Mouse (Mus musculus) G1E (cell line): Measurements from ENCODE around the gene Ccnd1. TPM values are rescaled to one million over a fixed set of nuclear protein-coding genes. Genes with fewer than 3 reads are reported as not detected.
A peak's percentile ranks its signal among the peaks of the same experiment; 100 is the strongest.
"Not testable (repeated sequence)": the region's sequence is repeated elsewhere in the genome, so short reads cannot be mapped to it uniquely, and the experiment has no call there.

Source experiments
- ATAC-seq: 2 replicates; pipeline ENCODE4 v1.8.0; 2016; ENCODE audit warnings: mild to moderate bottlenecking; ENCODE audit not compliant: insufficient number of reproducible peaks, poor library complexity, low FRiP score, severe bottlenecking; ENCODE audit errors: extremely low read depth
- DNase-seq: peaks from one replicate; pipeline ENCODE4 v3.0.0; 2012; ENCODE audit warnings: low spot score
- H3K27me3 ChIP-seq: 2 replicates; pipeline ENCODE4 v1.6.1; 2012; ENCODE audit warnings: mild to moderate bottlenecking, low read length, inconsistent platforms; ENCODE audit not compliant: insufficient read depth
- H3K36me3 ChIP-seq: replicated peaks from 2 replicates; pipeline ENCODE3; 2012; ENCODE audit warnings: mild to moderate bottlenecking, inconsistent platforms
- H3K4me1 ChIP-seq: 2 replicates; pipeline ENCODE4 v1.6.1; 2012; ENCODE audit warnings: low read depth, low read length, inconsistent platforms, mixed read lengths; ENCODE audit not compliant: insufficient read depth
- H3K4me3 ChIP-seq: 2 replicates; pipeline ENCODE4 v1.5.1; 2012; ENCODE audit warnings: low read depth, mild to moderate bottlenecking, inconsistent platforms, low read length, moderate library complexity, mixed read lengths
- H3K9me3 ChIP-seq: replicated peaks from 2 replicates; pipeline ENCODE4 v1.6.1; 2012; ENCODE audit warnings: inconsistent platforms
- CTCF ChIP-seq: IDR thresholded peaks from 2 replicates; pipeline ENCODE4 v1.5.1; 2012; ENCODE audit warnings: low read depth, low read length, inconsistent platforms, mixed read lengths
- GATA1 ChIP-seq: IDR thresholded peaks from 2 replicates; pipeline ENCODE4 v1.6.1; 2012; ENCODE audit warnings: borderline replicate concordance, low read length, inconsistent platforms, mixed read lengths
- GATA2 ChIP-seq: IDR thresholded peaks from 2 replicates; pipeline ENCODE4 v1.6.1; 2012; ENCODE audit warnings: low read depth, low read length, inconsistent platforms, borderline replicate concordance
- POLR2AphosphoS5 ChIP-seq: IDR thresholded peaks from 2 replicates; pipeline ENCODE4 v1.6.1; 2012; ENCODE audit warnings: low read depth, low read length, inconsistent platforms; ENCODE audit not compliant: insufficient replicate concordance
- TAL1 ChIP-seq: conservative IDR thresholded peaks from 2 replicates; pipeline ENCODE4 v1.6.1; 2012; ENCODE audit warnings: low read depth, low read length, inconsistent platforms, mixed read lengths
- polyA plus RNA-seq: library from polyadenylated mRNA; stranded (reverse); fragments of >175 nt; gene quantifications from 2 replicates; pipeline ENCODE4 v1.2.3, GENCODE M21; 2012
- total RNA-seq, 2 experiments: library from RNA; stranded (forward) in 1 of 2; stranded (reverse) in 1 of 2; fragments of 200-1000 nt in 1 of 2; fragments of >200 nt in 1 of 2; fragmentation: Nextera tagmentation in 1 of 2; gene quantifications; 2 replicates each; pipeline ENCODE4 v1.2.3; 2014 to 2017

Gene Ccnd1
- total and polyA plus RNA-seq, 3 experiments, result 0.22 TPM; not detected in 2

DNA sequence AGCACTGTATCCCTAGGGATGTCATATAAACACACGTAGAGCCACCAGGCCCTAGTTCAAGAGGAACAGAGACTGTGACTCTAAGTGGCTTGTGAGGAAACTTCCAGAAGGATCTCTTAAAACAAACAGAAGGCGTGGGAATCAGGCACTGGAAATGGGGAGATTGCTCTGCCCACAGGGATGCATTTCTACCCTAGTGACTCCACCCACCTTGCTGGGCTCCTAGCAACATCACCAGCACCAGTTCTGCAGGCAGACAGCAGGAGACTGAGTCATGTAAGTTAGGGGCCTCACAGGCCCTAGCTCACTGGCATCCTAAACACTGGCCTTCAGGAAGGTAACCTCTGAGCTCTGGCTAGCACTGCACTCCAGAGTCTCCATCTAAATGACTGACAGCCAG, 47.9 kb downstream of the Ccnd1 start:
- ATAC-seq, result no peak
- TF ChIP-seq TAL1, result no peak
- no peak for TF ChIP-seq POLR2AphosphoS5
- TF ChIP-seq CTCF, result no peak
- TF ChIP-seq GATA1, result no peak
- TF ChIP-seq GATA2, result no peak
- H3K4me1 ChIP-seq, result peaks cover 53% of the 10 kb centered on the region
- DNase-seq, result no peak
- peaks cover 56% of the 10 kb centered on the region for H3K36me3 ChIP-seq
- no peak overlapping the region for H3K4me3 ChIP-seq
- no peaks in the 10 kb centered on the region; the same call in 1 of the 2 replicates for H3K9me3 ChIP-seq
- no peaks in the 10 kb centered on the region for H3K27me3 ChIP-seq

DNA sequence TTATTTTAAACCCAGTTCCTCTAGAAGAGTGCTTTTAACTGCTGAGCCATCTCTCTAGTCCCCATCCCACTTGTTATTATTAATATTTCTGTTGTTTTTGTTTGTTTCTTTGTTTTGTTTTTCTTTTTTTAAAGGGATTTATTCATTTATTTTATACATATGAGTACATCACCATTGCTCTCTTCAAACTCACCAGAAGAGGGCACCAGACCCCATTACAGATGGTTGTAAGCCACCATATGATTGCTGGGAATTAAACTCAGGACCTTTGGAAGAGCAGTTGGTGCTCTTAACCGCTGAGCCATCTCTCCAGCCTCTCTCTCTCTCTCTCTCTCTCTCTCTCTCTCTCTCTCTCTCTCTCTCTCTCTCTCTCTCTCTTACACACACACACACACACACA, 49.1 kb downstream of the Ccnd1 start:
- ATAC-seq, H3K4me3 ChIP-seq, H3K9me3 ChIP-seq, H3K27me3 ChIP-seq, DNase-seq: not testable (repeated sequence)
- peaks cover 48% of the 10 kb centered on the region for H3K4me1 ChIP-seq
- peaks cover 61% of the 10 kb centered on the region for H3K36me3 ChIP-seq

DNA sequence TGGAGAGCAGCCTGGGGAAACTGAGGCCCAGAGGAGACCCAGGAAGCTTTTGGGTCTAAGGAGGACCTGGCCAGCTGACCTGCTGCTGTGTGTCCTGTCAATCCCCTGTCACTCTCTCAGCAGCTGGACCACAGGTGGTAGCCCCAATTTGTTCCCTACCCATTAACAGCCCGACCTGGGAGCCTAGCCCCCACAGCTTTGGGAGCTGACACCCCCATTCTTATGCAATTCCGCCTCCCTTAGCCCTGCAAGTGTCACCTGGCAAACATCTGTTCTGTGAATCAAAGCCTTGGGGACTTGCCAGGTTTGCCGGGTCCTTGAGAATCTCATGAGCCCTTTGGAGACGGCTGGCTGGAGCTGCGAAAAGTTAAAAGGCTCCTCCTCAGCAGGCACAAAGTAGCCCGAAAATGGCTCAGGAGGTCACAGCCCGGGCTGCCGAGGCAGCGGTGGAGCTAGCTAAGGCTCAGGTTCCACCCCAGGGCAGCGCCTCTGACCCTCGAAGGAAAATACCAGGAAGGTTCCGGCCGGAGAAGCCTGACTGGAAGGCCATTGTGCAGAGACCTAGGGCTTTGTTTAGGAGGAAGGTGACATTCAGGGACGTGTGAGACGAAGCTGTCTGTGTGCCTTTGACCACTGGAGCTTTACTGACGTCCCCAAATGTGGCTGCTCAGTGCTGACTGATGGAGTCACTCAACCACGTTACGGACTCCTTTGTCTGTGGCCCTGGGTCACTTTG, 51.0 kb downstream of the Ccnd1 start:
- peaks cover 56% of the 10 kb centered on the region for H3K4me1 ChIP-seq
- no peak for ATAC-seq
- no peak for DNase-seq
- H3K4me3 ChIP-seq, result no peak overlapping the region
- TF ChIP-seq CTCF, result no peak
- TF ChIP-seq POLR2AphosphoS5, result no peak
- no peak for TF ChIP-seq GATA1
- TF ChIP-seq GATA2, result no peak
- TF ChIP-seq TAL1, result no peak
- no peaks in the 10 kb centered on the region for H3K27me3 ChIP-seq
- H3K9me3 ChIP-seq, result no peaks in the 10 kb centered on the region; the same call in 1 of the 2 replicates
- H3K36me3 ChIP-seq, result peaks cover 64% of the 10 kb centered on the region

DNA sequence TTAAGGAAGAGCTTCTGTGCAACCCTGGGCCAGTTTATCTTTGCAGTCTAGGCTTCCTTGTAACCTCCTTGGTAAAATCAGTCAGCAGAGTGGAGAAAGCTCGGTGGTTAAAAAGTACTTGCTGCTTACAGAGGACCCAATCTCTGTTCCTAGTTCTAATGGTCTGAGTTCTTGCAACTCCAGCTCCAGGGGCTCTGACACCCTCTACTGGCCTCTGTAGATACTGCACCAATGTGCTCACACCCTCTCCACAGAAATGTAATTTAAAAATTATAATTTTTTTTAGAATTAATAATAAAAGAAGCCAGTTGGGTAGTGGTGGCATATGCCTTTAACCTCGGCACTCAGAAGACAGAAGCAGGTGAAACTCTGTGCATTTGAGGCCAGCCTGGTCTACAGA, 52.1 kb downstream of the Ccnd1 start:
- Histone ChIP-seq H3K4me1 (peaks cover 51% of the 10 kb centered on the region), H3K36me3 (peaks cover 59% of the 10 kb centered on the region), H3K27me3 (no peaks in the 10 kb centered on the region), H3K4me3 (no peak overlapping the region), H3K9me3 (no peaks in the 10 kb centered on the region; the same call in 1 of the 2 replicates)
- ATAC-seq (no peak), DNase-seq (no peak)
- TF ChIP-seq CTCF (0 out of 2 replicates have a peak, but pooled peaks have one; percentile 41), POLR2AphosphoS5 (no peak)

DNA sequence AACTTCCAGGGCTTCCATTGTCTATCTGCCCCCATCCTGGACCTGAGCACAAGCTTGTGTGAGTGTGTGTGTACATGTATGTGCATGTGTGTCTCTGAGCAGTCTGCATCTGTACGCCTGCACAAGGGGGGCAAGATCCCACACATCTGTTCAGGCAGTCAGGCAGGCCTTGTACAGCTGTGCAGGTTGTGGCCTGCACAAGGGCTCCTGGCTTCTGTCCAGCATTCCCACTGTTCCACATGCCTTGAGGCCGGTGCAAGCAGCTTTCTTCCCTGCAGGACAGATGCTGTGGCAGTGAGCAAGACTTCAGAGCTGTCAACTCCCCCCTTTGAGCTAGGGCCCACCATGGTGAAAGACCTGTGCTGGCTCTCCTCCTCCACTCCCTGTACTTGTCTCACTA, 56.6 kb downstream of the Ccnd1 start:
- peaks cover 19% of the 10 kb centered on the region for H3K36me3 ChIP-seq
- no peak overlapping the region for H3K4me3 ChIP-seq
- TF ChIP-seq CTCF (no peak), TAL1 (no peak), GATA1 (no peak), POLR2AphosphoS5 (no peak), GATA2 (no peak)
- peaks cover 25% of the 10 kb centered on the region for H3K4me1 ChIP-seq
- peaks cover 9% of the 10 kb centered on the region; the same call in 1 of the 2 replicates for H3K27me3 ChIP-seq
- no peak for ATAC-seq
- no peaks in the 10 kb centered on the region for H3K9me3 ChIP-seq
- DNase-seq, result no peak

Other genes with a start within 250 kb of the Ccnd1 start
- 7.1 and 11.3 TPM in 2 replicates for gene Ano1, start 188.0 kb downstream of the Ccnd1 start, total RNA-seq (2014; fragmentation: Nextera tagmentation)
- gene Ano1, start 188.0 kb downstream of the Ccnd1 start, total RNA-seq (2017), result 3.2 and 3.7 TPM in 2 replicates
- 1.2 and 1.8 TPM in 2 replicates for gene Ano1, start 188.0 kb downstream of the Ccnd1 start, polyA plus RNA-seq
- 0.68 and 2.5 TPM in 2 replicates for gene Fgf3, start 101.8 kb downstream of the Ccnd1 start, total RNA-seq (2014; fragmentation: Nextera tagmentation)
- gene Fgf3, start 101.8 kb downstream of the Ccnd1 start, total RNA-seq (2017), result 6.2 and 10.3 TPM in 2 replicates
- 14.1 and 14.8 TPM in 2 replicates for gene Fgf3, start 101.8 kb downstream of the Ccnd1 start, polyA plus RNA-seq
- gene Fgf4, start 92.6 kb downstream of the Ccnd1 start, total RNA-seq (2014; fragmentation: Nextera tagmentation), result not detected in 2 replicates
- not detected in 2 replicates for gene Fgf4, start 92.6 kb downstream of the Ccnd1 start, total RNA-seq (2017)
- gene Fgf4, start 92.6 kb downstream of the Ccnd1 start, polyA plus RNA-seq, result not detected in 2 replicates
- gene Fgf15, start 43.4 kb downstream of the Ccnd1 start, total RNA-seq (2014; fragmentation: Nextera tagmentation), result 121 and 129 TPM in 2 replicates
- gene Fgf15, start 43.4 kb downstream of the Ccnd1 start, total RNA-seq (2017), result 34.6 and 38.9 TPM in 2 replicates
- 39.2 and 48.5 TPM in 2 replicates for gene Fgf15, start 43.4 kb downstream of the Ccnd1 start, polyA plus RNA-seq
- gene LTO1, start 24.8 kb downstream of the Ccnd1 start, total RNA-seq (2014; fragmentation: Nextera tagmentation), result 13.7 and 15.2 TPM in 2 replicates
- 26.8 and 34.0 TPM in 2 replicates for gene LTO1, start 24.8 kb downstream of the Ccnd1 start, total RNA-seq (2017)
- gene LTO1, start 24.8 kb downstream of the Ccnd1 start, polyA plus RNA-seq, result 27.9 TPM in 2 replicates